Mouse (Mus musculus) gastrocnemius, postnatal 14 days (tissue): ENCODE measurements around the gene Fanci. TPM values are rescaled to one million over a fixed set of nuclear protein-coding genes. Genes with fewer than 3 reads are reported as not detected.

Experiments
- DNase-seq: peaks from one replicate; pipeline ENCODE4 v3.0.0; 2021; ENCODE audit warnings: mixed read lengths
- intact Hi-C: fragments of 180-260 bp; cut with DNase I; formaldehyde crosslinking; loops from one replicate; pipeline ENCODE4 v1.15.1; 2025; ENCODE audit warnings: low total_unique reads
- total RNA-seq, 2 experiments: library from RNA; stranded (reverse); gene quantifications; 2 replicates each; pipeline ENCODE4 v1.2.3; 2021

The Fanci gene
- total RNA-seq, 2 experiments from 2014 or later: 0.66 to 0.86 TPM

DNA sequence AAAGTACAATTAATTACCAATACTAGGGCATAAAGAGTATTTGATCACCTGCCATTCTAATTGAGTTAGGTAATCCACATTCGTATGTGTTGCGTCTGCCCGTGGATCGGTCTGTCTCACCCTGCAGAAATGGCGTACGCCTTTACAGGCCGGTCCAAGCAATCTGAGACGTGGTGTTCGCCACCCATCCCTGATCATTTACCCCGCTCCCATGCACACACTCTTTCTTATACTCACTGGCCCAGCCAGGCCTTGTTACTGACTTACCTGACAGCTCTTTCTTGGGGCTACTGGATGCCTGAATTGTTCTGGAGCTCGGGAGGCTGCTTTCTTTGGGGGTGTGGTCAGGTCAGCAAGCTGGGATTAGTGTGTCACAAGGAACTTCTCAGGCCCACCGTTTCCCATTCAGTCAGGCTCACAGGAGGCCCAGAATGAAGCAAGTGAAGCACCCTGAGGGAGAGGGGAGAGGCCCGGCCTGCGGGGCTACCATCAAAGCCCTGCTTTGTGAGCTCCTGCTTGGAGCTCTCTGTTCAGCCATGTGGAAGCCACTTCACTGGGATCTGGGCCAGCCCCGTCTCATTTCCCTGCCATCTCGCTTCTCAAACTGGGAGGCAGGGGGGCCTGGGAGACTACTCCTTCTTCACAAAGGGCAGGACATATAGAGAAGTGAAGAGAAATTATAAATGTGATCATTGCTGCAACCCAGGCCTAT is 5.2 kb upstream of the Fanci start, which contains the start of gene Rlbp1:
Gene Rlbp1 (minus strand): TSS at position 627 of the 712 bp plus-strand sequence.
- intact Hi-C loops: no loop called here
- no peak for DNase-seq

DNA sequence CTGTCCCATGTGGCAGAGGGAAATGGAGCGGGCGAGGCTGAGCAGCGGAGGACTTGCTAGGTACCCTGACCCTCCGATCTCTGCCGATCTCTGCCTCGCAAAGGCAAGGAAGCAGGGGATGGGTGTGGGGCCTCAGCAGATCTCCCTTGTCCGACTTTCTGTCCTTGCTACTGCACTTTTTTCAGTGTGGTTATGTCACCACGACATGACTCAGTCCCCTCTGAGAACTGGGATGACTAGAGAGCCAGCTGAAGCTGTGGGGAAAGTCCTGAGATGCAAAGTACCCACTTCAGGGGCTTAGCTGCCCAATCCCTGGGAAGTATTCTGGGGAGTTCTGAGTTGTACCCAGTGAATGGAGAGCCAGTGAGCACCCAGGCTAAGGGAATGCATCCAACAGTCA is 4.6 kb upstream of the Fanci start:
- no peak for DNase-seq

DNA sequence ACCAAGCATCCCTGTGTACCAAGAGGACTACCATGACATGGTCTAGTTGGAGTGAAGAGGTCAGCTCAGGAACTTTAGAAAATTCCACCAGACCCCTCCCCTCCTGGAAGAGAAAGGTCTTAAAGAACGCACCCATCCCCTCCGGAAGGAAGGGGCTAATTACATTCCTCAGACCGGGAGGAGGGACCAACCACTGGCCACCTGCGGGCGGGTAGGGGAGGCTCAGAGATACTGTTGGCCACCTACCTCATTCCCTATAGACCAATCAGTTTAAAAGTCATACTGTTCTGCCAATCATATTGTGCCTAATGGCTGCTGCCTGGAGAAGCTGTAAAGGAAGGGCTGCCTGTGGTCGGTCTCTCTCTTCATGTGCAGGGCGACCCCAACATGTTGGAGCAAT is 3.7 kb upstream of the Fanci start:
- intact Hi-C loops: no loop called here

More for the DNA sequence above, 4.6 kb upstream of the Fanci start:
- intact Hi-C loops: no loop called here

DNA sequence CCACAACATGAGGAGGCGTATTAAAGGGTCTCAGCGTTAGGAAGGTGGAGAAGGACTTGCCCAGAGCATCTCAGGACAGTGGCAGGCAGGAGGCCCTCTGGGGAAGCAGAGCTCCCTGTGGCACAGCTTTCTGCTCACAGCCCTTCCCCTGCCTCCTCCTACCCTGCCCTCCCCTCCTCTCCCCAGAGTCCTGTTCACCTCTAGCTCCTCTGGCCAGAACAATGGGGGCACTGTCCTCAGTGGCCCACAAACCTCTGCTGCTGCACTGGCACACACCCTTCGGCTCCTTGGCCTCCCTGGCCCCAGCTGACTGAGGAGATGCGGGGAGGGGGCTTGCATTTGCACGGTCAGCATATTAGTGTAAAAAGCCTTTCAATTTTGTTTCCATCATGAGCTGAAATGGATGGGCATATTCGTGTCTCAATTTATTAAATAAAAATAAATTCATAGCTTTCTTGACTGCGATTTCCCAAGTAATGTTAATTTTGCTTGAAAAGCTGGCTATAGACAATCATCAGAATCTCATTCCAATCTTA is 3.0 kb upstream of the Fanci start:
- intact Hi-C loops: no loop called here
- DNase-seq: no peak

More for the DNA sequence above, 3.7 kb upstream of the Fanci start:
- DNase-seq: no peak

DNA sequence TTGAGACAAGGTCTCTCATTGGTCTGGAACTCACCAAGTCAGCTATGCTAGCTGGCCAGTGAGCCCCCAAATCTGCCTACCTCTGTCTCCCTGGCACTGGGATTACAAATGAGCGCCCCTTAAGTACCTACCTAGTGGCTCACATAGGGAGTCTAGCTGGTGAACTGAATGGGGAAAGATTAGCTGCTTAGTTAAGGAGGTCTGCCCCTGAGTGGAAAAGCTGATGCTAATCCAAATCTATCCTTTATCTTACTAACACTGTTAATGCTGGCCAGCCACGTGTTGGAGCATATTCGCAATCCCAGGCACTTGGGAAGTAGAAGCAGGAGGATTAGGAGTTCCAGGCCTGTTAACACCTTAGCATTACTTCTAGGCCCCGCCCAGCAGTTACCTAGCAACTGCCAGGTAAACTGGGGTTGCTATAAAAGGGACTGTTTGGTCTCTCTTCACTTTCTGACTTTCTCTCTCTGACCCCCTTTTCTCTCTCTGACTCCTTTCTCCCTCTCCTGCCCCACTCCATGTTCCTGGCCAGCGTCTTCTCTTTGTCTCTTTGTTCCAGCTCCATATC is 1.5 kb upstream of the Fanci start:
- intact Hi-C loops: no loop called here

DNA sequence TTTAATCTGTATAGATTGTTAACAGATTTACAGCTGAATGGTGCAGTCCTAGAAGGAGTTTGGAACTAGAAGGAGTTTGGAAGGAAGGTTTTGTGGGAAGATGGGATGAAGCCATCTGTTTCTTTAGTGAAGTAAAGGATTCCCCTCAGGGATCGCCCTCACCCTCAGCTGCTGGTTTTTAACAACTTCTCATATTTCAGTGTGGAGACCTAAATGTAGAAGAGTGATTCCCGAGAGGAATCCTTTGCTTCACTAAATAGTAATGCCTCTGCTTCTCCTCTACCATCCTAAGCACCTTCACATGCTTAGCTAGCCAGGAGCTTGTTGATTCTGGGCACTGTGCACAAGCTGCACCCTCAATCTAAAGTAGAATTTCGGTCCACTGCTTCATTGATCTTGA is 258 bp upstream of the Fanci start:
- DNase-seq: no peak
- intact Hi-C loops: no loop called here

More for the DNA sequence above, 1.5 kb upstream of the Fanci start:
- DNase-seq: no peak

DNA sequence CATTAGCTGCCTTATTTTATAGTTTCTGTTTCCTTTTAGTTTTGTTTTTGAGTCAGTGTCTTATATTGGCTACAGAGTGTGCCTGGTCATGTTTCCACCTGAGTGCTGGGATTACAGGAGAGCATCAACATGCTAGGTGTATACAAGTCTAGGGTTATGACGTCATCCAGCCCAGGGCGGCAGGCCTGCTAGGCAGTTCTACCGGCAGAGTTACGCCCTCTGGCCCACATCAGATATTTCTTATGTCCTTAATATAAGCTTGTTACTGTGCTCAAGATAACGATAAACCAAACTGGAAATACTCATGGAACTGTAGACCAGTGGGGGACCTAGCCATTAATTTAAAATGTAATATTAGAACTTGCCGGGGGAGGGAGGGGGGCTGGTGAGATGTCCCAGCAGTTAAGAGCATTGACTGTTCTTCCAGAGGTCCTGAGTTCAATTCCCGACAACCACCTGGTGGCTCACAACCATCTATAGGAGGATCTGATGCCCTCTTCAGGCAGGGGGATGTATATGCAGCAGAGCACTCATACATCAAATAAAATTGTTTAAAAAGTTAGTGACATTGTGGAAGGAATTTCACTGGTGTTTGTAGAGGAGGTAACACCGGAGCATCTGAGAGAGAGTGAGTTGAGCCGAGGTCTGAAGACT is 1.3 kb downstream of the Fanci start:
- intact Hi-C loops: no loop called here
- DNase-seq: no peak

DNA sequence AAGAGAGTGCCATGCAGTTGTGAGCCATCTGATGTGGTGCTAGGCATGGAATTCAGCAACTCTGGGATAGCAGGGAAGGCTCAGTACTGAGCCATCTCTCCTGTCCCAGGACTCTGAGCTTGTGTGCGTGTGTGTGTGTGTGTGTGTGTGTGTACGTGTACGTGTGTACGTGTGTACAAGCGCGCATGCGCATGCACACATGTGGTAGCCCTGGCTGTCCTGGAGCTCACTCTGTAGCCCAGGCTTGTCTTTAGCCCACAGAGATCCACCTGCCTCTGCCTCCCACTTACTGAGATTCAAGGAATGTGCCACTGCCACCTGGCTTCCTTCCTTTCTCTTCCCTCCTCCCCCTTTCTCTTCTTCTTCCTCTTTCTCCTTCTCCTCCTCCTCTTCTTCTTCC is 2.2 kb downstream of the Fanci start:
- intact Hi-C loops: no loop called here
- no peak for DNase-seq

DNA sequence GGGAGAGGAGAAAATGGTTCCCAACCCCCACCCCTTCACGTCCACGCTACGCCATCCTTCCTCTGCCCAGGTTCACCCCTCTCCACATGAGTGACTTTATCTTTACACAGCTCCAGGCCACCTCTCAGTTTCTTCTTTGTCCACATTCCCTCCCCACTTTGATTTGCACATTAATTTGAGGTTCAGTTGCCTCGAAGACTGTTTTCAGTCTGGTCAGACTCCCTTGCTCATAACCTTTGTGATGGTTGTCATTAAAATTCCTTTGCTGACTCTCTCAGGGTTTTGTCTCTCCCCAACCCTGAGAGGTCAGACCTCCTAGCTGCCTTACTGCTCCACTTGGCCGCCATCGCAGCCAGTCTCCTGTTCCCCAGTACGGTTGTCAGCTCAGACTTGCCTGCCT is 2.9 kb downstream of the Fanci start:
- intact Hi-C loops: no loop called here
- DNase-seq: no peak

DNA sequence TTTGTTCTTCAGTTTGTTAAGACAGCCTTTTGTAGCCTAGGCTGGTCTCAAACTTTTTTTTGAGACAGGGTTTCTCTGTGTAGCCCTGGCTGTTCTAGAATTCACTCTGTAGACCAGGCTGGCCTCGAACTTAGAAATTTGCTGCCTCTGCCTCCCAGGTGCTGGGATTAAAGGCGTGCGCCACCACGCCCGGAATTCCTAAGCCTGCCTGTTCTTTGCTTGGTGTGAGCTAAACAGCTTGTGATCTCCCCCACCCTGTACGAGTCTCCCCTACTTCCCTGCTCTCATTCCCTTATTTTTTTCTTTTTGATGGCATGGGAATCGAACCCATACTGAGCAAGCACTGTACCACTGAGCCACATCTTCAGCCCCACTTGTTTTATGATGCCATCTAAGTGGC is 3.5 kb downstream of the Fanci start:
- intact Hi-C loops: no loop called here
- DNase-seq: no peak

DNA sequence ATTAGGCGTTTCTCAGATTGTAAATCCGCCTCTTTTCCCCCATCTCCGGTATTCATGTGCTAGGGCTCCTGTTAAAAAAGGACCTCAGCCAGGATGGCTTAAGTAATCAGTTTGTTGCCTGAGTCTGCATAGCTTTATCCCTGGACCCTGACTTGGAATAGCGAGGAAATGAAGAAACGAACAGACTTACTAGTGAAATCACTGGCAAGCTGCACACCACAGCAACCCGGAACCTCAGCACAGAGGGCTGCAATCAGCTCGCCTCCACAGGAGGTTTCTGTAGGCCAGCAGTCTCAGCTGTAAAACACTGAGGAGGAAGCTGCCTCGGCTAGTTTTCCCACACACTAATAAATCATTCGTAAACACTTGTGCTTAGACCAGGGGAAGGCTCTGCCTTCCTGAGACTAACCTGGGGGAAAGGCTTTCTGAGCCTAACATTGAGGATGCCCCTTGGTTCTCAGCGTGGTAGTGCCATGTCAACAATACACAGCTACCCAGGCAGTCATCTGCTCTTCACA is 5.8 kb downstream of the Fanci start:
- intact Hi-C loops: no loop called here
- no peak for DNase-seq

DNA sequence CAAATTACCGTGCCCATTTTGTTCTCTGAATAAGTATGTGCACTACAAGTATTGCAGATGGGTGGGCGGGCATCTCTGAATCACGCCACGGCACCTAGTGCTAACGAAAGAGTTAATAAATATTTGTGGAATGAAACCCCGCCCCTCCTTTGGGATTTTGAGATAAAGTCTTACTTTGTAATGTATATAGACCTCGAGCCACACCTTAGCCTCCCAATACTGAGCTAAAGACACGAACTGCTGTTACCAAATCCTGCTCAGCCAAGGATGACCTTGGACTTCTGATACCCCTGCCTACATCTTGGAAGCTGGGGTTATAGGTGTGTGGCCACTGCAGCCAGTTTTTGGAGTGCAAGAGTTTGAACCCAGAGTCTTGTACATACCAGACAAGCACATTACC is 6.7 kb downstream of the Fanci start:
- intact Hi-C loops: no loop called here
- DNase-seq: no peak

DNA sequence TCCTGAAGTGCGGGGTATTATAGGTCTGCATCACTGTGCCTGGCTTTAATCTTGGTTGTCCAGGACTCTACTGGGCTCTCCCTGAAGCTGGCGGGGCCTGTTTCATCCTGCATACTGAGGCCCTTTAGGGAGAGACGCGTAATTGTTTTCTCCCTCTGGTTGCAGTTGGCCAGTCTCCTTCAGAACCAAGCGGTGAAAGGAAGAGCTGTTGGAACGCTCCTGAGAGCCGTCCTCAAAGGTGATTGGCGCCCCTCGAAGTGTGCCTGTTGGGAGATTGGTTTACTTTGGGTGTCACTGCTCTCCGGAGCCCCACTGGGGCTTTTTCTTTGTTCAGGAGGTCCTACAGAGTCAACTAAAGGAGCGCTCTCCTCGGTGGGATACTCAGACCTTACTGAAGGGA is 7.2 kb downstream of the Fanci start:
- no peak for DNase-seq

DNA sequence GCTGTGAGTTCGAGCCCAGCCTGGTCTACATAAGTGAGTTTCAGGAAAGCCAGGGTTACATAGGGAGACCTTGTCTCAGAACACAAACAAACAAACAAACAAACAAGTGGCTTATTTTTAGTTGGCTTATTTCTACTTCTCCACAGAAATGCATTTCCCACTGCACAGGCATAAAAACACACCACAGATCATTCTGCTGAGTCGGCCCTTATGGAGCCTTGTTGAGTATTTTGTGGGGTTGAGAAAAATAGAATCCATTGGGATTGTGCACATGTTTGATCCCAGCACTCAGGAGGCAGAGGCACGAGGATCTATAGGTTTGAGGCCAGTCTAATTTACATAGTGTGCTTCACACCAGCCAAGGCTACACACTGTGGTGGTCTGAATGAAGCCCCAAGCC is 8.6 kb downstream of the Fanci start:
- DNase-seq: no peak
- intact Hi-C loops: no loop called here

More for the DNA sequence above, 7.2 kb downstream of the Fanci start:
- intact Hi-C loops: no loop called here

DNA sequence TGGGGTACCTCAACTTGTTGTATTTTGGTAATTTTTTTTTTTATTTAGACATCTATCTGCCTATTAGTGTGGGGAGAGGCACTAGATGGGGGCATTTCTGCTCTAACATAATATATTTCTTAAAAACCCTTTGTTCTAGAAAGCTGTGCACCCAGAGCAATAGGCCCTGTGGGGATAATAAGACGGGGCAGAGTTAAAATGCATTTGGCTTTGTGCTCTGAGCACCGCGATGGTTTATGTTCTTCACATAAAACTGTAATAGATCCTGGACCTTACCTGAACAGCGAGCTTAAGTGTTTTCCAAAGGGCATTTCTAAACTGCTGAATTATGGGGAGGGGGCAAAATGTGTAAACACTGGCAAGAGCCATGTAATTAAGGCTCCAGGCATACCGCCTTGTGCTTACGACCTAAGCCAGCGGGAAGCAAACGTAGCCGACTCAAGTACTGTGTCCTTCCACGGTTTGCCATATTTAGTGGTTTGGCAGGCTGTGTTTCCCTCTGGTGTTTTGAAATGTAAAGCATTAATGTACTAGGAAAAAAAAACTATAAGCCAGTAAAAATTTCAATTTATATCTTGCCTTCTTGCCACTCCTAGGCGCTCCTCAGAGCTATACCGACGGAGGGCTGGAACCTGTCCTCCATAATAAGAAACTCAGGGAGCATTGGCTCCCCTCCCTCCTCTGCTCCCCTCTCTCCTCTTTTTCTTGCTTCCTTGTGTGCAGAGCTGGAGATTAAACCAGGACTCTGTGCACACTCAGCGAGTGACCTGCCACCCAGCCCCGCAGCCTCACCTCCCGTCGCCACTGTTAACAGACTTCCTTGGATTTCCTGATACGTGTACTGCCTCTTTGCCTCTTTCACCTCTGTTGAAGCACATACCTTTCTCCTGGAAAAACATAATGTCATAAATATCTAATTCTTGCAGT is 23.0 kb downstream of the Fanci start:
- no peak for DNase-seq
- intact Hi-C loops: no loop called here

DNA sequence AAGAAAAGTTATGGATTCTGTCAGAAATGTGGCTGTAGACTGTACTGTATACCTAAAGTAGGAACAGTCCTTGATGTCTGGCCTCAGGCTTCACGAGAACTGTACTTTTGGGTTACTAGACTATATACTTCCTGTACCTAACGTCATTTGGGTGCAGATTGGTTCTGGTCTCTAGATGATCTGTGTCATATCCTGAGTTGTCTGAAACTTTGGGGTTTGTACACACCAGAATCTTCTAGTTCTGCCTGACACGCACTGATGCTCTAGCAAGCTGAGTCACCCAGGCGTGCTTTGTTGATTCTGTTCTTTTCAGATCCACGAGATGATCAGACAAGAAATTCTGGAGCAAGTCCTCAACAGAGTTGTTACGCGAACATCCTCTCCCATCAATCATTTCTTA is 28.2 kb downstream of the Fanci start:
- no peak for DNase-seq
- intact Hi-C loops: no loop called here

DNA sequence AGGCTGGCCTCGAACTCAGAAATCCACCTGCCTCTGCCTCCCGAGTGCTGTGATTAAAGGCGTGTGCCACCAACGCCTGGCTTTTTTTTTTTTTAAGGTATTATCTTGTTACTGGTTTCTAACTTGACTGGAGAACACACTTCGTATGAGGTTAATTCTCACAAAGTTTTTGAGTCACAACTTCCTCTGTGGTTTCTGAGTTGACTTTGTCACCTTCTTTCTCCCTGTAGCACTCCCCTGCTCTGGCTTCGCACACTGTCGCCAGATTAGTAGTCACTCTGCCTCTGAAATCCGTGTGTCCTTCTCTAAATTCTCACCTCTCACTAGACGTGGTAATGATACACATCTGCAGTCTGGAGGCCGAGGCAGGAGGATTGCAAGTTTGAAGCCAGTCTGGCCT is 31.1 kb downstream of the Fanci start:
- no peak for DNase-seq
- intact Hi-C loops: no loop called here

DNA sequence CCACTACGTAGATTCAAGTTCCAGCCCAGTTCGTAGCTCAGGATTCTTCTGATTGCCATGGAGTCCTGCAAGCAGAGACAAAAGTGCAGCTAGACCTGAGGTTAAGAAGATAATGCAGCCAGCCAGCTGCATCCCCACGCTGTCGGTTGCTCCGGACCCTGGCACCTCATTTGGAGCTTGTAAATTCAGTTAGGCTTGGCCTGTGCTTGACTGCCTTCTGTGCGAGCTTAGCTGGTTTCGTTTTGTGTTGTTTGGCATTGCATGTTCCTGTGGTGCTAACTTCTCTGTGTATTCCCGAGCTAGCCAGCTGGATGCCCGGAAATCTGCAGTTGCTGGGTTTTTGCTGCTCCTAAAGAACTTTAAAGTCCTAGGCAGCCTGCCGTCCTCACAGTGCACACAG is 34.1 kb downstream of the Fanci start:
- intact Hi-C loops: no loop called here
- no peak for DNase-seq

DNA sequence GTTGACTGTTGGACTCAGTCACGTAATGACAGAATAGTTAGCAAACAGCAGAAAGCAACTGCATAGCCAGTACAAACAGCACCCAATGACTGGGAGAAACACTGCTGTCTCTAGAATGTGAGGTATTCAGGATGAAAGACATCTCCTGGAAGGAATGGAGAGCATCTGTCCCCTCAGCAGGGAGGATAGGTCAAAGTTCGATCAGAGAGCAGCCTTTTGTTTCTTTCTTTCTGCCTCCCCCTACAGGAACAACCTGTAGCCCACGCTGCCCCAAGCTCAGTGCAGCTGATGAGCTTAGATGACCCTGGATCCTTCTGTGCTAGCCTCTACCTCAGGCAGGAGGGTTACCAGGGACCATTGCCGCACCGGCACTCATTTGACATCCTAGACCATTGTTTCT is 36.5 kb downstream of the Fanci start:
- intact Hi-C loops: no loop called here
- DNase-seq: no peak

DNA sequence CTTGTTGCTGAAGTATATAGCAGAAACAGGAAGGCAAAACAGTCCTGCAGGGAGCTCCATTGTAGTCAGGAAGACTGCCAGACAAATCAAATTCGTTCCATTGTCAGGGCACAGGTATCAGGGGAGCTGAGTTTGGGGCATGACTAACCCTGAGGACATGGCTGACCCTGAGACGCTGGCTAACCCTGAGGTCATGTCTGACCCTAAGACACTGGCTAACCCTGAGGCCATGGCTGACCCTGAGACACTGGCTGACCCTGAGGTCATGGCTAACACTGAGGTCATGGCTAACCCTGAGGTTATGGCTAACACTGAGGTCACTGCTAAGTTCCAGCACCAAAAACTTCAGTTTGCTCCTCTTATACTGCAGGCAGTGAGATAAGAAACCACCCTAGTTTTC is 48.3 kb downstream of the Fanci start:
- DNase-seq: no peak
- intact Hi-C loops: no loop called here
